In the genomic region with DNA sequence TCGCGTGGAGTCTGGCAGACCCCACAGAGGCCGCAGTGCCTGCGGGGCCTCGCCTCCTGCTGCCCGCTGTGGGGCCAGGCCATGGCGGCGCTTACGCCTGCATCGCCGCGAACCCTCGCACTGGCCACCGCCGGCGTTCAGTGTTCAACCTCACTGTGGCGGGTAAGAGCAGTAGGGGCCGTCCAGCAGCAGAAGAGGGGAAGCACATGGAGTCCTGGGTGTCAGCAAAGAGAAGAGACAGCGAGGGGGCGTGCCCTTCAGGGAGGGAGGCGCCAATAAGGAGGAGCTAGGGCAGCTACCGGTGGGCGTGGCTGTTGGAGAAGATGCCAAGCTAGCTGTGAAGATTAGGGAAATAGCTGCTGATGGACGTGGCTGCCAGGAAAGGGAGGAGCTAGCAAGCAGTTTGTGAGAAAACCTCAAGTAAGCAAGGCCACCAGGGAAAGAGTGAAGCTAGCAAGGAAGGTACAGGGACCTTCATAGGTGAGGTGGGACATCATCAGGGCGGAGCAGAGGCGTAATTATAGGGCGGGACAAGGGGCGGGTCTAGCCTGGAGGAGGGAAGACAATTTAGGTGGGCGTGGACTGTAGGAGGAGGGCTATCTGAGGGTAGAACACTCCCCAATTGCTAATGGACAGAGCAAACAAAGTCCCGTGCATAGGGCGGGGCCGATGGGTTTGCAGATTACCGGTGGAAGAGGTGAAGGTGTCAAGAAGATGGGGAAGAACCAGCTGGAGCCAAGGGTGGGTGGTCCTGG, we compare ENCODE assay signal across 8 mouse cellular contexts. TPM values are rescaled to one million over a fixed set of nuclear protein-coding genes. Genes with fewer than 3 reads are reported as not detected.
DNase-seq lines count a peak whose midpoint lies in the region; ATAC-seq and TF ChIP-seq lines count a peak whose summit lies in the region.

No protein-coding gene starts in this region.

- TF ChIP-seq RAD21 in MEL (IDR thresholded peaks at IDR 0.05; ENCODE audit: low read depth, low read length) = no peak

- no peaks in the 10 kb centered on the region; a peak in 1 of 4 replicates for H3K4me1 ChIP-seq in MEL (ENCODE audit: control insufficient read depth in 1 of 2, insufficient read depth in 2 of 2, low read length in 2 of 2)
- H3K4me1 ChIP-seq in forebrain, embryonic 14.5 days (ENCODE audit: control insufficient read depth, insufficient read depth, low read length) = no peaks in the 10 kb centered on the region; the same call in 1 of the 2 replicates
- peaks cover 5% of the 10 kb centered on the region; the same call in 1 of the 2 replicates for H3K4me1 ChIP-seq in lung, adult 2 months (ENCODE audit: control insufficient read depth, insufficient read depth, low read length)
- peaks cover 23% of the 10 kb centered on the region for H3K4me1 ChIP-seq in neural tube, embryonic 15.5 days

- H3K4me2 ChIP-seq in forebrain, embryonic 14.5 days (ENCODE audit: low read length) = peak overlapping the region; percentile 73
- peak overlapping the region; percentile 95 for H3K4me2 ChIP-seq in neural tube, embryonic 15.5 days

- peak overlapping the region; percentile 47 to 55 for H3K4me3 ChIP-seq in MEL (ENCODE audit: control insufficient read depth in 1 of 2, insufficient read depth in 1 of 2, low read depth in 2 of 2, low read length in 2 of 2)
- H3K4me3 ChIP-seq in forebrain, embryonic 14.5 days (ENCODE audit: low read depth, low read length) = peak overlapping the region; percentile 36
- H3K4me3 ChIP-seq in lung, adult 2 months (replicated peaks; ENCODE audit: extremely low read depth, low read depth, low read length) = peak overlapping the region; percentile 55
- H3K4me3 ChIP-seq in neural tube, embryonic 15.5 days (replicated peaks) = peak overlapping the region; percentile 52

- TF ChIP-seq POLR2A in MEL (IDR thresholded peaks at IDR 0.05; ENCODE audit: control insufficient read depth in 1 of 2, insufficient read depth in 1 of 2, low read depth in 1 of 2, low read length in 2 of 2, poor library complexity in 1 of 2) = no peak
- no peak for TF ChIP-seq POLR2A in lung, adult 2 months (IDR thresholded peaks at IDR 0.05; ENCODE audit: borderline replicate concordance, extremely low read depth, low read depth, low read length)

- TF ChIP-seq EP300 in MEL (IDR thresholded peaks at IDR 0.05; ENCODE audit: low read depth in 1 of 2, low read length in 2 of 2) = no peak

- no peak overlapping the region for H3K9ac ChIP-seq in MEL (ENCODE audit: control insufficient read depth, low read depth, low read length, poor library complexity, severe bottlenecking)
- peak overlapping the region; percentile 51 for H3K9ac ChIP-seq in forebrain, embryonic 14.5 days (ENCODE audit: low read length)
- peak overlapping the region; percentile 63 for H3K9ac ChIP-seq in neural tube, embryonic 15.5 days (replicated peaks)

- intact Hi-C loops in heart, postnatal 10 days (cut with DNase I) = loop anchor here (1.0 to 5.0 kb wide), 4 partner anchors 23 to 207 kb away; partner anchors contain the start of genes Ctu1 and Zfp658

- no peaks in the 10 kb centered on the region for H3K27me3 ChIP-seq in MEL (ENCODE audit: control insufficient read depth in 1 of 2, insufficient read depth in 2 of 2, low read length in 2 of 2)
- peaks cover 9% of the 10 kb centered on the region for H3K27me3 ChIP-seq in forebrain, embryonic 14.5 days (replicated peaks; ENCODE audit: control insufficient read depth, insufficient read depth, low read length)
- peaks cover 15% of the 10 kb centered on the region for H3K27me3 ChIP-seq in neural tube, embryonic 15.5 days (replicated peaks)

- H3K36me3 ChIP-seq in MEL (ENCODE audit: control insufficient read depth in 1 of 2, insufficient read depth in 2 of 2, low read length in 2 of 2) = no peaks in the 10 kb centered on the region
- H3K36me3 ChIP-seq in forebrain, embryonic 14.5 days (ENCODE audit: control insufficient read depth, insufficient read depth, low read length) = no peaks in the 10 kb centered on the region
- no peaks in the 10 kb centered on the region for H3K36me3 ChIP-seq in neural tube, embryonic 15.5 days

- peak; percentile 79 for DNase-seq in MEL (ENCODE audit: low read depth, low spot score)
- peak; percentile 81 for DNase-seq in cerebellum, adult 11-12 months
- DNase-seq in forebrain, embryonic 14.5 days (ENCODE audit: low spot score) = peak; percentile 92
- peak; percentile 92 to 94 for DNase-seq in heart, postnatal 10 days
- peak; percentile 94 to 96 for DNase-seq in kidney, postnatal 4 days
- DNase-seq in lung, adult 2 months = peak; percentile 89
- peak; percentile 94 for DNase-seq in testis, postnatal 10 days (ENCODE audit: low spot score)

- H3K27ac ChIP-seq in MEL (ENCODE audit: control insufficient read depth, low read depth, low read length) = no peak overlapping the region
- no peak overlapping the region for H3K27ac ChIP-seq in forebrain, embryonic 14.5 days (ENCODE audit: low read depth, low read length)
- peak overlapping the region; percentile 71 for H3K27ac ChIP-seq in neural tube, embryonic 15.5 days (replicated peaks)

- no peak for TF ChIP-seq CTCF in MEL (IDR thresholded peaks at IDR 0.05 in 2 of 3, conservative IDR thresholded peaks at IDR 0.05 in 1 of 3; ENCODE audit: control insufficient read depth in 1 of 3, insufficient read depth in 1 of 3, low read depth in 2 of 3, low read length in 3 of 3, poor library complexity in 1 of 3, severe bottlenecking in 1 of 3)
- no peak for TF ChIP-seq CTCF in lung, adult 2 months (IDR thresholded peaks at IDR 0.05; ENCODE audit: insufficient read depth, low read length)

- ATAC-seq in forebrain, embryonic 14.5 days = peak; percentile 79
- peak; percentile 90 for ATAC-seq in neural tube, embryonic 15.5 days (ENCODE audit: low FRiP score)

- H3K9me3 ChIP-seq in MEL (replicated peaks; ENCODE audit: insufficient read depth, low read length) = no peaks in the 10 kb centered on the region
- no peaks in the 10 kb centered on the region for H3K9me3 ChIP-seq in forebrain, embryonic 14.5 days (replicated peaks; ENCODE audit: control insufficient read depth, low read length)
- H3K9me3 ChIP-seq in neural tube, embryonic 15.5 days (replicated peaks) = no peaks in the 10 kb centered on the region

- WGBS in forebrain, embryonic 14.5 days = 1% methylated on average over 33 of the region's 33 CpGs
- under 1% methylated on average over 33 of the region's 33 CpGs for WGBS in lung, adult 2 months
- WGBS in neural tube, embryonic 15.5 days = under 1% methylated on average over 33 of the region's 33 CpGs

- no peaks in the 10 kb centered on the region for H3K79me2 ChIP-seq in MEL (ENCODE audit: control insufficient read depth, insufficient read depth, low read length, poor library complexity)

TF ChIP-seq in MEL, 35 proteins besides CTCF, POLR2A, EP300 and RAD21:
- TF ChIP-seq MYC (IDR thresholded peaks at IDR 0.05; ENCODE audit: low read depth, low read length) (no peak), BHLHE40 (IDR thresholded peaks at IDR 0.05; ENCODE audit: borderline replicate concordance, low read depth, low read length) (peak; percentile 87)

RNA-seq across cellular contexts. Expression of gene Vsig10l, which starts 2.6 kb away (rescaled TPM):
- 0.08 and 0.10 TPM in 2 replicates for total RNA-seq in MEL (2012; rRNA removed)
- polyA plus RNA-seq in MEL (2012; ENCODE audit: insufficient read depth in 1 of 2, insufficient read length in 2 of 2, low read depth in 1 of 2, low replicate concordance in 2 of 2, missing spikeins in 1 of 2) = under 1 TPM in 1 of 2 experiments, not detected in 1; 0.65 TPM
- 3.2 and 6.5 TPM in 2 replicates for polyA plus RNA-seq in forebrain, embryonic 14.5 days (2014; fragmentation: Nextera tagmentation; extraction: Ambion mirVana)
- 1 to 10 TPM; 4.4 to 5.0 TPM for total RNA-seq in heart, postnatal 10 days (2021)
- polyA plus RNA-seq in lung, adult 2 months (2012; rRNA removed) = 6.6 and 14.2 TPM in 2 replicates
- 16.4 and 21.2 TPM in 2 replicates for polyA plus RNA-seq in neural tube, embryonic 15.5 days (2015; fragmentation: Nextera tagmentation; extraction: Ambion mirVana)

RNA-seq across cellular contexts. Expression of gene Gm45233, which starts 21.6 kb away (rescaled TPM):
- total RNA-seq in MEL (2012; rRNA removed) = not detected in 2 replicates
- under 1 TPM in 1 of 2 experiments, not detected in 1; 0.42 TPM for polyA plus RNA-seq in MEL (2012; ENCODE audit: insufficient read depth in 1 of 2, insufficient read length in 2 of 2, low read depth in 1 of 2, low replicate concordance in 2 of 2, missing spikeins in 1 of 2)
- not detected in 2 replicates for polyA plus RNA-seq in forebrain, embryonic 14.5 days (2014; fragmentation: Nextera tagmentation; extraction: Ambion mirVana)
- 1 to 10 TPM; 1.7 to 2.1 TPM for total RNA-seq in heart, postnatal 10 days (2021)
- 1.2 and 1.5 TPM in 2 replicates for polyA plus RNA-seq in lung, adult 2 months (2012; rRNA removed)
- 0.22 and 0.57 TPM in 2 replicates for polyA plus RNA-seq in neural tube, embryonic 15.5 days (2015; fragmentation: Nextera tagmentation; extraction: Ambion mirVana)

RNA-seq across cellular contexts. Expression of gene Etfb, which starts 21.6 kb away (rescaled TPM):
- 174 and 177 TPM in 2 replicates for total RNA-seq in MEL (2012; rRNA removed)
- 100 to 1,000 TPM in 1 of 2 experiments, not detected in 1; 186 TPM for polyA plus RNA-seq in MEL (2012; ENCODE audit: insufficient read depth in 1 of 2, insufficient read length in 2 of 2, low read depth in 1 of 2, low replicate concordance in 2 of 2, missing spikeins in 1 of 2)
- 156 and 182 TPM in 2 replicates for polyA plus RNA-seq in forebrain, embryonic 14.5 days (2014; fragmentation: Nextera tagmentation; extraction: Ambion mirVana)
- 1,000 to 10,000 TPM; 1,079 to 1,148 TPM for total RNA-seq in heart, postnatal 10 days (2021)
- 71.4 and 105 TPM in 2 replicates for polyA plus RNA-seq in lung, adult 2 months (2012; rRNA removed)
- polyA plus RNA-seq in neural tube, embryonic 15.5 days (2015; fragmentation: Nextera tagmentation; extraction: Ambion mirVana) = 129 and 182 TPM in 2 replicates

RNA-seq across cellular contexts. Expression of gene Iglon5, which starts 24.4 kb away (rescaled TPM):
- total RNA-seq in MEL (2012; rRNA removed) = not detected in 2 replicates
- polyA plus RNA-seq in MEL (2012; ENCODE audit: insufficient read depth in 1 of 2, insufficient read length in 2 of 2, low read depth in 1 of 2, low replicate concordance in 2 of 2, missing spikeins in 1 of 2) = not detected
- polyA plus RNA-seq in forebrain, embryonic 14.5 days (2014; fragmentation: Nextera tagmentation; extraction: Ambion mirVana) = 4.6 and 5.1 TPM in 2 replicates
- total RNA-seq in heart, postnatal 10 days (2021) = under 1 TPM; 0.37 to 0.89 TPM
- 0.85 and 1.0 TPM in 2 replicates for polyA plus RNA-seq in lung, adult 2 months (2012; rRNA removed)
- polyA plus RNA-seq in neural tube, embryonic 15.5 days (2015; fragmentation: Nextera tagmentation; extraction: Ambion mirVana) = 12.2 and 14.0 TPM in 2 replicates

RNA-seq across cellular contexts. Expression of gene Cldnd2, which starts 24.9 kb away (rescaled TPM):
- not detected in 2 replicates for total RNA-seq in MEL (2012; rRNA removed)
- not detected for polyA plus RNA-seq in MEL (2012; ENCODE audit: insufficient read depth in 1 of 2, insufficient read length in 2 of 2, low read depth in 1 of 2, low replicate concordance in 2 of 2, missing spikeins in 1 of 2)
- not detected in 2 replicates for polyA plus RNA-seq in forebrain, embryonic 14.5 days (2014; fragmentation: Nextera tagmentation; extraction: Ambion mirVana)
- not detected for total RNA-seq in heart, postnatal 10 days (2021)
- not detected in 2 replicates for polyA plus RNA-seq in lung, adult 2 months (2012; rRNA removed)
- polyA plus RNA-seq in neural tube, embryonic 15.5 days (2015; fragmentation: Nextera tagmentation; extraction: Ambion mirVana) = not detected in 2 replicates
